Mouse (Mus musculus) right cerebral cortex, adult 2 months (tissue): Measurements from ENCODE around the gene Endov.

Source experiments
- DNase-seq, 2 experiments: peaks; one replicate each; pipeline ENCODE4 v3.0.0; 2021 to 2022; ENCODE audit warnings: low spot score in 2 of 2

The Endov gene

DNA sequence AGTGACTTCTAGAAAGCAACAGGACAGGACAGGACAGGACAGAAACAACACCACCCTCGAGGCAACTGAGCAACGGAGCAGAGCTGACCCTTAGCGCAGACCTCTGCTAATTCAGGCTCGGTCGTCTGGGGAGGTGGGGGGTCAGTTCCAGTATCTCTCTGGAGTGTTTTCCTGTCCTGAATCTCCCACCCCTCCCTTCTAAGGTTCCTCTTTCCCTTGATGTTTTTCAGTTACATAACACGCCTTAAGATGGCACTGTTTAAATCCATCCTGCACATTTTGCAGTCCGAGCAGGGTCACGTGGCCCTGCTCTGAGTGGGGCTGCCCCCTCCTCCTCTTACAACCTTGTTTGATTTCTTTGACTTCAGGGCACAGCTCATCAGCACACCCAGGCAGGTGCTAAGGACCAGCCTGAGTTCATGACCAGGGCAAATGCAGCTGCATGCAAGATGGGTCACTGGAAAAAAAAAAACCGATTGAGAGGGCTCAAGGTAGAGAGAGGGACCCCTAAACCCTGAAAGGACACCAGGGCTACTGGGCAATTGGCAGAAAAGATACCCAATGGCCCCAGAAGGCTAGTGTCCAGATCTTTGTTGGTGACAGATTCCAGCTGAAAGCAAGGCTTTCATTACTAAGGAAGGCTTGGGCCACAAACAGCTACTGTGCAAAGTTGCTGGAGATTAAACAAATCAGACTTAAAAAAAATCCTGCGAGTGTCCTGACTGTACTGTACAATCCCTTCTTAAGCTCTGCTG, 54.8 kb downstream of the Endov start:
- no peak for DNase-seq

DNA sequence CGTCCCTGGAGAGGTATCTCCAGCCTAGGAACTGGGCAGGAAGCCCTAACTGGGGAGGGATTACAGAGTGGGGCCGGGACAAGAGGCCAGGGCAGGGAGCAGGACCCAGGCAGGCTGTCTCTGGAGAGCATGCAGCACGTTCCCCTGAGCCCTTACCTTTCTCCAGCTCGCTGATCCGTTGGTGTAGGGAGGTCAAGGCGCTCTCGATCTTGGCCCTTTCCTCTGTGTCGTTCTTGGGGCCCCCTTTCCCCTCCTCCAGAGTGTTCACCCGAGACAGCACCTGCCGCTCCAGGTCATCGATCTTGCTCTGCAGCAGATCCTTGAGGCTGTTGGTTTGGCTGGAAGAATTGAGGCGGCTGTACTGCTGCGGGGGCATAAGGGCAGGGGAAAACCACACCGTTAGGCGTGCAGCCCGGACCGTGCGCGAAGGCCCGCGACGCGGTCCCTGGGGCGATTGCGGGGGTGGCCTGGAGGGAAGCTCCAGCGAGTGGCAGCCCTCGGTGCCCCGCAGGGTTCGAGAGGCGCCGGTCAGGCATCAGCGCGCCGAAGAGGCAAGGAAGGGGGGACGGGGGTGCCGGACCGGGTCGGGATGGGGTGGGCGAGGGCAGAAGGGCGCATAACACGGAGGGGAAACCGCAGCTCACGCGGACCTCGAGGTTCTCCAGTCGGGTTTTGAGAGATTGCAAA, 55.5 kb downstream of the Endov start:
- DNase-seq = no peak

DNA sequence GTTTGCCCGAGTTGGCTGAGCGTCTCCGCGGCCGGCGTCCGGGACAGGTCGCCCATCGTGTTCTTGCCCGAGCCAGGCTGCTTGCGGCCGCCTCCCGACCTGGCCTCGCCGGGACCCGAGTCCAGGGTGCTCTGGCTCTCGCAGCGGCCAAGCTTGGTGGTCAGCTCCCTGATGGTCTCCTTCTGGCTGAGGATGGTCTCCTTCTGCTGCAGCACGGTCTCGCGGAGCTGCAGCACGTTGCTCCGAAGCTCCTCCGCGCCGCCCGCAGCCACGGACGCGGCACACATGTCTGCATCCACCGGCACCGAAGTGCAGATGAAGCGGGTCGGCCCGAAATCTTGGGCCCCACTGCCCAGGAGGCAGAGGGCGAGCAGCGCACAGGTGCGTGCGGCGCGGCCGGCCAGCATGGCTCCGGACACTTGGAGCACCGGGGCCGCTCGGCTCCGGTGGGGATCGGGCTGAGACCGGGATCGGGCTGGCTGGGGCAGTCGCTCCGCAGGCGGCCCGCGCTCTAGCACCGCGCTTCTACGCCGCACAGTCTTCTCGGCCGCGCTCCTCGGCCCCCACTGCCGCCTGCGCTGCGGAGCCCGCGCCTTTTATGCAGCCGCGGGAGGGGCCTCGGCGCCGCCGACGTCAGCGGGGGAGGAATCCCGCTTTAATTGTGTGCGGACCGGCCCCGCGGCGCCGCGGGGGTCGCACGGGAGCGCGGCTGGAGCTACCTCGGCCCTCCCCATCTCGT, 56.2 kb downstream of the Endov start, which contains the start of gene Nptx1:
Gene Nptx1, minus strand, starts transcription at position 571 of the 739 bp plus-strand sequence.
- peak in 1 of 2 experiments; percentile 75 for DNase-seq

DNA sequence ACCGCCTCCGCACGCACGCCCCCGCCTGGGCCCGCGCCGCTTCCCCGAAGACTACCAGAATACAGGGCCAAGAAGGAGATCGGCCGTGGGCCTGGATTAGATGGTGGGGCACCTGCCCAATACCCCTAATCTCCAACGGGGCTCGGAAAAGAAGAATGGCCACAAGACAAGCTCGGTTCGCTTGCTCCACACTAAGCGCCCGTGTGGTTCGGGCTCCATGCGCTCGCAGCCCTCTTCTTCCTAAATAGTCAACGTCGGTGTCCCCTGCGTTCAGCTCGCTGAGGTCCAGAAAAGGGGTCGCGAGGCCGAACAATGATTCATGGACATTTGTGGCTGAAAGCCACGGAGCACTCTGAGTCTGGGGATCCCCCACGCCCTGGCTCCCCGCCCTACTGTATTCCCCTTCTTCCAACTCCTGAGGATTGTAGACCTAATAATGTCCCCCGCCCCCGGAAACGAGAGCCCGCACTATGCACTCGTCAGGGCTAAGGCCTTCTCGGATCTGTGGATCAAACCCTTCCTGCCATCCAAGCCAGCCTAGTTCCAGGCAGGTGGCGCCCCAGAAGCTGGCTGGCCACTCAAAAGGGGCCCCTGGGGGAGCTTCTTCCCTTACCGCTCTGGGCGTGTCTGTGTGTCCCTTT, 56.9 kb downstream of the Endov start:
- DNase-seq = no peak

DNA sequence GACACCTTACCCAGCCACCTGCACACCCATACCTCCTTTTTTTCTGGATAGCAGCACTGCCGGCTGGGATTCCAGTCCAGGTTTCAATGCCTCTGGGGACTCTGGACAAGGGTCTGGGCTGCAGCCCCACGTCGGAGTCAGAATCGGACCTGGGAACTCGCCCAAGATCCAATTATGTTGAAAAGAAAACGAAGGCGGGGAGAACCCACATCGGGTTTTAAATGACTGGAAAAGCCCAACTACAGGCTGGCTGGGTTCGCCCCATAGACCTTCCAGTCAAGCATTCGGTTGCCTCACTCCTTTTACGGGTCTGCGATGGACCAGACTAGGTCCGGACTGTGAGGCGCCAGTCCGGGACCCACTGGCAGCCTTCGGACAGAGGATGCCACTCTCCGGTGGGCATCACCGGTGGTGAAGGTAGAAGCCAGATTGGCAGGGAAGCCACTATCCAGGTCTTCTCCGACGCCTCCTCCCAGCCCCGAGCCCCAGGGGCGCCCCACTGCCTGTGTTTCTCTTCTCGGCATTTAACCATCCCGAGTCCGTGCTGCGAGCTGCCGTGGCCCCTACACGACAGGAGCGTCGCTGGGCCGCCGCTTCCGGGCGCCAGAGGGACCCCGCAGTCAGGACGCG, 57.7 kb downstream of the Endov start:
- no peak for DNase-seq

DNA sequence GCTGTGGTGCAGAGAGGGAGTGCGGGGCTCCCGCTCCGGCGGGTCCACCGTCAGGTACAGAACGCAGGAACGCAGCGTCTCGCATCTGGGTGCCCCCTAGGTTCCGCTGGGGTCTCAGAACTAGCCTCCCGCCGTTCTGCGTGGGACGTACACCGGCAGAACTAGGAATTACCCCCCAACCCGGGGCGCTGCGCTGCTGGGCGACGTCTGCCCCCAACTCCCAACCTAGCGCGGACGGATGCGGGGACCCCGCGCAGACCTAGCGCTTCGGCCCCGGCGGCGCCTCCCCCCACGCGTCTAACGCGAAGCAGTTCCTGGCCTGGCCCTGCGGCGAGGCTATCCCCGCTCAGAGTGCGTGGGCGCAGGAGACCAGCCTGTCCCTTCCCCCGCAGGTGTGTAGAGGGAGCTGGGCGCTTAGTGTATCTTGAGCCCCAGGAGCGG, 58.2 kb downstream of the Endov start:
- DNase-seq = no peak

DNA sequence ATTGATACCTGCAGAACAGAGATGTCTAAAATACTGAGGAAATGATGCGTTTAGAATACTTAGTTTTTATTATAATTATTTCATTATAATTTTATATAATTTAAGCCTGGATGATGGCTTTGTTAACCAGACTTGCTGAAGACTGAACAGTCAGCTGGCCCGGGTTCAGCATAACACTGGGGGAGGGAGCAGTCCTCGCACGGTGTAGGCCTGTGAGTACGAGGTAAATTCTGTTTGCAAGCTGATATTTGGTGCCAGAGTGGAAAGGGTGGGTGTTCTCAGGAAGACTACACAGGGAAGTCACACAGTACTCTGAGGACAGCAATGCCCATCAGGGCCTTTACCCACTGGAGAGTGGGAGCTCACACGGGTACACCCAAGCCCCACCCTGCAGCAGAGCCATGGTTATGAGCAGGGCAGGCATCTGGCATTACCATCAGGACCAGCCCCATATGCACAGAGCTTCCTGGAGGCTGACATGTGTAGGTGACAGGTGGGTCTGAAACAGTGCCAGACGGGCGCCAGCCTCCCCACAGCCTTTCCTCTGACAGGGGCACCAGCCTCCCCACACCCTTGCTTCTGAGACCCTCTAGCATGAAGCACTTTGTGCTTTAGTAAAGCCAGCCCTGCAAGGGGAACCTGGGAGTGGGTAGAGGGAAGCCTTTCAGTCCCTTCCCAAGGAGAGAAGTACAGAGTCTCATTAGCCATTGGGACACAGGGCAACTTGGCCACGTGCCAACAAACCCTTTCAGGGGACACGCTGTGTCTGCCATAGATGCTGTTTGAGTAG, 59.6 kb downstream of the Endov start:
- DNase-seq = no peak

DNA sequence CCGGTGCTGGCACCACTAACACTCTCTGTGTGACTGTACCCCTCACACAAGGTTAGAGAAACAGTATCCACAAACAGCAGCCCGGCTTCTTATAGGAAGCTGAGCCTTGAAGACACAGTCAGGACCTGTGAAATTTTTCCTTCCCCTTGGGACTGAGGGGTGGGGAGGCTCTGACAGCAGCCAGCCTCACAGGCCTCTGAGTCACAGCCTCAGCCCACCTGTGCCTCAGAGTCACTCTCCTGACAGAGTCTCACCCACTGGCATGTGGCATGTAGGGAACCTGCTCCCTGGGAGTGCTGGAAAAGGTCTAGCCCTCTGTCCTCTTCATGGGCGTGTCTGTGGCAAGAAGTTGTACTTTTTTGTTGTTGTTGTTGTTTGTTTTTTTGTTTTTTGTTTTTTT, 60.3 kb downstream of the Endov start:
- DNase-seq = no peak

DNA sequence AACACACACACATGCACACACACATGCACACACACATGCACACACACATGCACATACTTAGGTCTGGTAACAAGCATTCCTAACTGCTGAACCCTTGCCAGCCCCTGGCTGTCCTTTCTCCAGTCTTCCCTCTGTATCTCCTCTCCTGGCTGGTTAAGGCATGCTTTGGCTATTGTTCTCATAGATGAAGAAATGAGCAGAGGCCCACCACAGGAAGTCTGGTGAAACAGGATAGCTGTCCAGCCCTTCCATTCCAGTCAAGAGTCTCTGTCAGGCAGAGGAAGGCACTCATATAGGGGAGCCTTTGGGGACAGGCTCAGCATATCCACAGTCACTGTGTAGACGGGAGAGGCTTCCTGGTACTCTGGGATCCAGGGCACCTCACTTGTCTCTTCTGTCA, 61.2 kb downstream of the Endov start:
- no peak for DNase-seq

DNA sequence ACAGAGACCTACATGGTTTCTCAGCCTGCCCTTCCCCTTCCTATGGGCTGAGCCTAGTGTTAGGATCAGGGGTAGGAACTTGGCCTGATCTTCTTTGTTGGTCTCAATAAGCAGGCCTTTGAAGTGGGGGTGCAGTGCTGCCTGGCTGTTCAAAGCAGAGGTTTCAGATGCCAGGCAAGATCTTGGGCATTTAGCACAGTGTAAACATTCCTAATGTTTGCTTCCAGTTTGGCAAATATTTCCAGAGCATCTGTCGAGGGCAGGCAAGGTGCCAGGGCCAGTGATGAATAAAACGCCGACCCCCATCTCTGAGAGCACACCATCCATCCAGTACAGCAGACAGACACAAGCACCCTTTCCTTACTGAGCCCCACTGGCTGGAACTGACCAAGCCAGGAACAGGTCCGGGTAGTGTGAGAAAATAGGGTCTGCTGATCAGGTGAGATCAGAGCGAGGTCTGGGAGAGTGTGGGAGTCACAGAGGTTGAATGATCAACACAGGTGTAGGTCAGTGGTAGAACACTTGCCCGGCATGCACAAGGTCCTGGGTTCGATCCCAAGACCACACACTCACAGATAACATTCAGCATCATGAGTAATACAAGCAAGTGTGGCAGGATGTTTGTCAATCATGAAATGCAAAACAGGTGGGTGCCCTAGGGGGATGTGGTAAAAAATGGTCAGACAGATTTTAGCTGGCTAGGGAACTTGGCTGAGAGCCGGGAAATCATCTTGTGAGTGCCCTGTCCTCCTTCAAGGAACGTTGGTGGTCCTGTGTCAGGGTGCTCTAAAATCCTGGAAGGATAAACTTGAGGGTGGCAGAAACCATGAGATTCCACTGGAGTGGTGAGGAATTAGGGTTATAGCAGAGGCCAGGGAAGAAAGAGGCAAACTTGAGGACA, 62.0 kb downstream of the Endov start:
- DNase-seq = no peak

DNA sequence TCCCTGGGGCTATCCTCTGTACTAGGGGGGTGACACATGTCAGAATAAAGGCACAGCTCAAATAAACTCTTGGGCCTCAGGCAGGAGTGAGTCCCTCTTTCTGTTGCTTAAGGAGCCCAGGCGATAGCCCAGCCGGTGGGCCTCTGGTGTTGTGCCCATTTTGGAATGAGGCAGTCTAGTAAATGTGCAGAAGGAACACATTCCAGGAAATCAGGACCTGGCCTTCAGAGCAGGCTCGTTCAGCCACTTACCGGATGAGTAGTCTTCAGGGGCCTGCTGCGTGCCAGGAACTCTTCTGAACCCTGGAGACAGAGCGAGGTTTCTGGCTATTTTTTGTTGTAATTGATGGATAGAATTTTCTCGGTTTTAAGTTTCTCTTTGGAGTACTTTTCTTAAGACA, 63.6 kb downstream of the Endov start:
- no peak for DNase-seq

DNA sequence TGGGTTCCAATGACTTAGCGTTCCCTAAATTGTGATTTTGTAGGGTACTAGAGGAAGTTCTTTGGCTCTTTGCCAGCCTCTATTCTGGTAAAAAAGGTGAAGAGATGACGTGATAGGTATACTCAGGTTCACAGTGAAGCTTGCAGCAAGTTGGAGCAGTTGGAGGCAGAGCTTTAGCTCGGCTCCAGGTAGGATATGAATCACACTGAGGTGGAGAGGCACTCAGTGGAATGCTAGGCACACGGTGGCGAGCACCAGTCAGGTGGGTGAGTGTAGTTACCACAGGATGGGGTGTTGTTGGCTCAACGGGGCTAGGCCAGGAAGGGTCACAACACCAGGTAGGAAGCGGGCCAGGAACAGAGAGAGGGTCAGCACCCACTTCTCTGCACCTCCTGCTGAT, 64.0 kb downstream of the Endov start:
- no peak for DNase-seq

DNA sequence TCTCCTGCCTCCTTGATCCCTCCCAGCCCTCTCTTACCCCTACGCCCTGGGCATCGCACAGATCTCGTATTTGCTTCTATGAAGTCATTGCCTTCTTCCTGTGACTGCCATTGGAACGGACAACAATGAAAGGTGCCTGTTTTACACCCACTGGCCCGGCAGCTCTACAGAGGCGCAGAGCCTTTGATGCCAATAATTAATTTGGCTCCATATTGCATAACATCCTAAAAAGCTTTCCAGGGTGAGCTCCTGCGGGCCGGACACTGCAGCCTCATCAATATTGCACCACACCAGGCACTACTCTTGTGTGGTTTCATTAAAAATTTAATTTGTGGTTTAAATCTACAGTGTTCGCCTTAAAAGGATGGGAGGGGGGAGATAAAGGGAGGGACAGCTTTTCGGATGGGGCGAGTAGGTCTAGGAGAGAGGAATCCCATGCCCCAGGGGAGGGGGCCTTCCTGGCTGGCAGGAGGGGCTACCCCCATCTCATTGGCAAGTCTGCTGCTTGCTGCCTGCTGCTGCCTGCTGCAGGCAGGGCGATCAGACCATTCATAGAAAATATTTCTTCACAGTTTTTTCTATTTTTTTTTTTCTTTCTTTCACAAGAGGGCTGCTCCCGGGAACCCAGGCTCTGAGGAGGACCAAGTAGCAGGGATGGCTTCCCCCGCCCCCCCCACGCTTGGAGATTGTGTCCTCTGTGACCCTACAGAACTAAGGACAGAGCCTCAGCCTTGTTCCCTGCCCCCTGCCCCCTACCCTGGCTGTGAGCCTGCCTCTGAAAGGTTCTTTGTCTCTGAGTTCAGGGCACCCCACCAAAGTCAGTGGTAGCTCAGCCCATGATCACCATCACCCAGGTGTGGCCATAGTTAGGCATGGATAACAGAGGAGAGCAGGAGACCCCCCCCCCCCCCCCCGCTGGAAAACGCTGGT, 67.1 kb downstream of the Endov start:
- no peak for DNase-seq

DNA sequence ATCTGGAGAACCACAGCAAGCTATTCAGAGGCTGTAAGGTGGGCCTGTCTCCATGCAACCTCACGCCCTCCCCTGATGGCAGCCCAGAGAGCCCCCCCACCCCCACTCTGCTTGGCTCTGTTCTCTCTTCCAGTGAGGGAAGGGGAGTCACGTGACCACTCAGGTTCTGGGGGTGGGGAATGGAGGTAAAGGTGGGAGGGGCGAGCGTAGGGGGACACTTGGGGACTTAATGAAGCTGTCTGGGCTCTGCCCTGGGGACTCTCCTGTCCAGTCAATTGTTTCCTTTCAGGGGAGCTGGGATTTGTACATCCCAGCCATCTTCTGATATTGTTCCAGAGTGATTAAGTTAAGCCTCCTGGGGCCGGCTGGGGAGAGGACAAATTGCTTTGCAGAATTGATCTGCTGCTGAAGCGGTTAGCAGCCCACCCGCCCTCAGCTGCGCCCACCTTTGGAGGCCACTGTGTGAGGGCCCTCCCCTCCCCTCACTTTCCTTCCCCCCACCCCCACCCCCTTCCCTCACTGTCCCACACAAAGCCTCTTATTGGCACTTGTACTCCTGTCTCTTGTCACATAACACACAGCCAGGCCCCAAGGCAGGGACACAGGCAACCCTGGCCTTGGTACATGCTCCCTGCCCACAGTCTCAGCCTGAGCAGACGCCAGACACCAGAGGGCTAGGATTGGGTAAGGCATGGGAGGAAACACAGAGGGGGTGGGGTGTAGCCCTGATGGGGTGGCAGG, 67.9 kb downstream of the Endov start:
- DNase-seq = no peak
